Mouse (Mus musculus) heart, postnatal 0 days (tissue): ENCODE data around the gene Borcs6.

ENCODE experiments used
- CTCF ChIP-seq: IDR thresholded peaks from 2 replicates; pipeline ENCODE4 v1.5.1; 2016; ENCODE audit warnings: antibody characterized with exemption, control low read depth, low read depth
- EP300 ChIP-seq: IDR thresholded peaks from 2 replicates; pipeline ENCODE4 v1.6.1; 2016; ENCODE audit warnings: antibody characterized with exemption, low read depth

DNA sequence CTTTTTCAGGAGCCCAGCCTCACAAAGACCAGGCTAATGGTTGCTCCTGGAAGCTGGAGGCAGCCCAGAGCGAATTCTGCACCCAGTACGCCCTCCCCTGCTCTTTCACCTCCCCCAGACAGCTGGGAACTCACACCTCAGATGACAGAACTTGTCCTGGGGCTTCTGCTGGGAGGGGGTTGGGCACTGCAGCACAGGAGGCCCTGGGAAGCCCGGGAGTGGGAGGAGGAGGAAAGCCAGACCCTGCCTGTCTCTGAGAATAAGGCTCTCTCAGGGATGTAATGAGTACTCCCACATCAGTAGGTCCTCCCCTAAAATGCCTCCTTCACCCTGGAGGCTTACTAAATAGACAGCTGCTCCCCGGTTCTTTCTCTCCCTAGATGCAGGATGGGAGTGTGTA, 27.6 kb downstream of the Borcs6 start:
- no peak for TF ChIP-seq CTCF
- TF ChIP-seq EP300: no peak
